Comparison of ENCODE assay signal across 22 mouse cellular contexts in genomic region chr5:98688254-98688653, GRCm38 (mm10).
A peak's percentile ranks its signal among the peaks of the same experiment; 100 is the strongest.
DNase-seq lines count a peak whose midpoint lies in the region; ATAC-seq and TF ChIP-seq lines count a peak whose summit lies in the region.
"Had no signal": no experiment of that assay in that cellular context is flagged by ENCODE, and none has a peak within 500 bp of the region (broad histone marks: within the 10 kb centered on the region; RNA-seq: fewer than 3 reads in every experiment).

No protein-coding gene starts in this region.

- H3K4me3 ChIP-seq in intestine, postnatal 0 days (ENCODE audit: low read depth, low read length), result no peak overlapping the region

- no peaks in the 10 kb centered on the region for H3K36me3 ChIP-seq in intestine, postnatal 0 days (ENCODE audit: control insufficient read depth, insufficient read depth)
- H3K36me3 ChIP-seq: G1E had no signal

- H3K9me3 ChIP-seq in intestine, postnatal 0 days (ENCODE audit: control insufficient read depth), result peaks cover 4% of the 10 kb centered on the region; the same call in 1 of the 2 replicates

- H3K4me2 ChIP-seq in intestine, postnatal 0 days (replicated peaks; ENCODE audit: low read depth), result no peak overlapping the region

- 90% methylated on average over 5 of the region's 5 CpGs for WGBS in intestine, postnatal 0 days

- TF ChIP-seq CTCF in intestine, postnatal 0 days (IDR thresholded peaks at IDR 0.05; ENCODE audit: low read depth), result no peak

- H3K4me1 ChIP-seq in intestine, postnatal 0 days (replicated peaks; ENCODE audit: control insufficient read depth, insufficient read depth, low read length), result no peaks in the 10 kb centered on the region

- H3K27ac ChIP-seq in intestine, postnatal 0 days (ENCODE audit: low read depth, low read length), result no peak overlapping the region

- no peak overlapping the region for H3K9ac ChIP-seq in intestine, postnatal 0 days (ENCODE audit: low read depth, low read length)

- peak; percentile 56 for ATAC-seq in granulocyte monocyte progenitor cell, adult 5-6 weeks (replicated peaks; ENCODE audit: poor library complexity, severe bottlenecking)
- ATAC-seq in megakaryocyte, adult 5-6 weeks (ENCODE audit: poor library complexity, severe bottlenecking), result peak; percentile 64
- ATAC-seq in megakaryocyte progenitor cell, adult 5-6 weeks (replicated peaks; ENCODE audit: poor library complexity), result peak; percentile 32; the same call in 1 of the 2 replicates
- ATAC-seq in intestine, postnatal 0 days, result no peak
- ATAC-seq: activated CD4-positive, CD25-positive, alpha-beta regulatory T cell, adult 4 months; CD4-positive, CD25-positive, alpha-beta regulatory T cell, adult 4 months; Patski had no signal

- no peaks in the 10 kb centered on the region for H3K27me3 ChIP-seq in intestine, postnatal 0 days (replicated peaks; ENCODE audit: control insufficient read depth, insufficient read depth, low read length)
- H3K27me3 ChIP-seq: CH12.LX, Patski had no signal

- DNase-seq in lung, postnatal 36 days, result peak; percentile 6
- no peak for DNase-seq in lung, postnatal 10 days
- DNase-seq in natural killer cell, adult 2 months (ENCODE audit: low spot score in 2 of 2), result no peak
- DNase-seq in heart, adult 9 months (ENCODE audit: low spot score in 2 of 2), result no peak
- DNase-seq: adrenal gland, adult 2 months; adrenal gland, adult 8-10 months; adrenal gland, postnatal 10 days; adrenal gland, postnatal 14 days; adrenal gland, postnatal 25 days; adrenal gland, postnatal 36 days; B cell, adult 2 months; cerebellum, adult 11 months; cerebellum, adult 11-12 months had no signal
